Mouse (Mus musculus) splenic B cell, adult 2 months (primary cell): Measurements from ENCODE around the gene Olfr313.
"Not testable (repeated sequence)": the region's sequence is repeated elsewhere in the genome, so short reads cannot be mapped to it uniquely, and the experiment has no call there.

Experiments used
- DNase-seq: peaks from one replicate; pipeline ENCODE4 v3.0.0-alpha.2; 2011; ENCODE audit warnings: low read depth, low spot score
- H3K27me3 ChIP-seq: 2 replicates; pipeline ENCODE4 v1.6.1; 2012; ENCODE audit warnings: mild to moderate bottlenecking, low read length, moderate library complexity, mixed read lengths; ENCODE audit not compliant: control insufficient read depth, poor library complexity, insufficient read depth, severe bottlenecking
- H3K36me3 ChIP-seq: 2 replicates; pipeline ENCODE4 v1.6.1; 2012; ENCODE audit warnings: mild to moderate bottlenecking, low read length, moderate library complexity, mixed read lengths; ENCODE audit not compliant: control insufficient read depth, poor library complexity, insufficient read depth, severe bottlenecking

The Olfr313 gene

GRCm38 (mm10) chr11:58812001-58812400 lies 2.8 kb upstream of the Olfr313 start:
- DNase-seq: peak; percentile 24
- H3K27me3 ChIP-seq: no peaks in the 10 kb centered on the region
- H3K36me3 ChIP-seq: no peaks in the 10 kb centered on the region

DNA sequence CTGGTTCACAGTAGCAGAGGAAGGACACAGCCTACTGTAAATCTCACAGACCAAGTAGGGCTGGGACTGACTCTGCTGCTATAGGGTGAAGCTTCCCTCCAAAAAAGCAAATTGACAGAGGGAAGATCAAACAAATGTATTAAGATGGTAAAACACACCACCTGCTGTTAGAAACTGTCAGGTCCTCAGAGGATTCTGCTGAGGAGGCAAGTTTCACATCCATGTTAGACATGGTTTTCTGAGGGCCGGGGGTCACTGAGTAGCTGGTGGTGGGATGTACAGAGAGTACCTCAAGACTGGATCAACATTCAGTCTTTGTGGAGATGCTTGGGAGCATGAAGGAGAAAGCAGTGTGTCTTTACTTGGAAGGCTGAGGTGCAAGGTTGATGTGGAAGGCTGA lies 876 bp downstream of the Olfr313 start:
- DNase-seq: no peak
- Histone ChIP-seq H3K36me3 (no peaks in the 10 kb centered on the region), H3K27me3 (no peaks in the 10 kb centered on the region)

- H3K36me3 ChIP-seq, DNase-seq, H3K27me3 ChIP-seq: not testable (repeated sequence)
Measured at GRCm38 (mm10) chr11:58828937-58829336, 14.1 kb downstream of the Olfr313 start, which contains the start of gene Olfr312. Gene Olfr312, plus strand, starts transcription at chr11:58829237.

GRCm38 (mm10) chr11:58829764-58830163 lies 15.0 kb downstream of the Olfr313 start:
- Histone ChIP-seq H3K36me3 (no peaks in the 10 kb centered on the region), H3K27me3 (no peaks in the 10 kb centered on the region)
- no peak for DNase-seq

DNA sequence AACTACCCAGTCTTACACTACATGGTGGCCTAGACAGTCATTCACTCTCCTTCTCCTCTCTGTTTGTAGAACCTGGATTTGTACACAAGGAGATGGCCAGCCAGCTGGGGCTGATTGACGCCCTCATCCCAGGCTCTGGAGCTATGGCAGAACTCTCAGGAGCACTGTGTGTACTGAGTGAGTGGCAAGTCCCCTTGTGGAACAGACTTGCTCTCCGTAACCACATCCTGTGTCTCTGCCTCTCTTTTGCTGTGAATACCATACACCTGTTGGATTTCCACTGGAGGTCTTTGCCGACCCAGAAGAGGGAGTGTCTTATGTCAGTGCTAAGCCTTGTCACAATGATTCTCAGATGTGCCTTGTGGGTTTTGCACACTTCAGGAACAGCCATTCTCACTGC lies 17.7 kb downstream of the Olfr313 start:
- not testable (repeated sequence) for H3K36me3 ChIP-seq, H3K27me3 ChIP-seq, DNase-seq

GRCm38 (mm10) chr11:58838951-58839350 lies 24.2 kb downstream of the Olfr313 start, which contains the start of gene Olfr311:
Gene Olfr311, plus strand, starts transcription at chr11:58839251.
- not testable (repeated sequence) for H3K27me3 ChIP-seq, DNase-seq, H3K36me3 ChIP-seq

GRCm38 (mm10) chr11:58846919-58847461 lies 32.2 kb downstream of the Olfr313 start, which contains the start of gene Gm12258:
Gene Gm12258, plus strand, starts transcription at chr11:58847158.
- no peaks in the 10 kb centered on the region for H3K27me3 ChIP-seq
- DNase-seq: peak; percentile 98
- 0 out of 2 replicates have a peak, but pooled peaks cover 2% of the 10 kb centered on the region for H3K36me3 ChIP-seq

- H3K27me3 ChIP-seq: no peaks in the 10 kb centered on the region
- DNase-seq: peak; percentile 7
- 0 out of 2 replicates have a peak, but pooled peaks cover 2% of the 10 kb centered on the region for H3K36me3 ChIP-seq
Measured at GRCm38 (mm10) chr11:58847636-58848035, 32.8 kb downstream of the Olfr313 start.

- Histone ChIP-seq H3K27me3 (no peaks in the 10 kb centered on the region), H3K36me3 (peaks cover 6% of the 10 kb centered on the region; the same call in 1 of the 2 replicates)
- DNase-seq: no peak
Measured at GRCm38 (mm10) chr11:58849731-58850130, 34.9 kb downstream of the Olfr313 start.

DNA sequence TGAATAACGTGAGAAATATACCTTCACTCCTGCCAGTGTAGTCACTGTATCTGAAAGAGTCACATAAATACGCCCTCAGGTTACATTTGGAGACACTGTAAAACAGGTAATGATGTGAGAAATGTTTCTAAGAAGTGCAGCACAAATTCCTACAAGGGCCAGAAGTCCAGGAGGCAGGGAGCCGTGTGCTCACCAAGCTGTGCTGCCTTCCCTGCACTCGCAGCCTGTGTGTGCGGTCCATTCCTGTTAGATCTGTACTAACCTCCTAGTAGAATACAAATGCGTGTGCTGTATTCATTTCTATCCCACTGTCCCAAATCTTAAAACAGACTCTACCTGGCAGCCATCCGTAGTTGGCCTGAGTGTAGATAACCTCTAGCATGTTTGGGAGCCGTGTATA lies 45.9 kb downstream of the Olfr313 start:
- no peaks in the 10 kb centered on the region for H3K27me3 ChIP-seq
- H3K36me3 ChIP-seq: peaks cover 13% of the 10 kb centered on the region
- no peak for DNase-seq

- no peaks in the 10 kb centered on the region for H3K36me3 ChIP-seq
- no peaks in the 10 kb centered on the region for H3K27me3 ChIP-seq
- DNase-seq: peak; percentile 81
Measured at GRCm38 (mm10) chr11:58867039-58867953, 52.5 kb downstream of the Olfr313 start, which contains the start of gene 2810021J22Rik. Gene 2810021J22Rik, plus strand, starts transcription at chr11:58867216.

DNA sequence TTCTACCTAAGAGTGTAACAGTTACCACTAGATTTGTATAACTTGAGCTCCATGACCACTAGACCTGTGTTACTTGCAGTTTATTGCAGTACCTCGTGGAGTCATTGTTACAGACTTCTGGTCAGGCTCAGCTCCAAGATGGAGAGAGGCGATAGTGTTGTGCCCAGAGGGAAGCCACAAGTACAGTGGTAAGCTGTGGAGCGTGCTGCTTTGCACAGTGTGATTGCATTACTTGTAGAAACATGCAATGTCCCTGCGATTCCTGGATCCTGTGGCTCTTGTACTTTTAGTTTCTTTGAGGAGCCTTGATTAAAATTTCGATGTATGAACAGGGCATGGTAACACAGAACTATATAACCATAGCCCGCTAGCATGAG lies 53.1 kb downstream of the Olfr313 start:
- Histone ChIP-seq H3K27me3 (no peaks in the 10 kb centered on the region), H3K36me3 (no peaks in the 10 kb centered on the region)
- no peak for DNase-seq
